Mouse (Mus musculus) thymus, adult 18-20 months (tissue): ENCODE results near the gene Dlg2.

Experiments used
- DNase-seq, 2 experiments: peaks; one replicate each; pipeline ENCODE4 v3.0.0; 2022; ENCODE audit warnings: mixed read lengths in 2 of 2

Dlg2 gene

DNA sequence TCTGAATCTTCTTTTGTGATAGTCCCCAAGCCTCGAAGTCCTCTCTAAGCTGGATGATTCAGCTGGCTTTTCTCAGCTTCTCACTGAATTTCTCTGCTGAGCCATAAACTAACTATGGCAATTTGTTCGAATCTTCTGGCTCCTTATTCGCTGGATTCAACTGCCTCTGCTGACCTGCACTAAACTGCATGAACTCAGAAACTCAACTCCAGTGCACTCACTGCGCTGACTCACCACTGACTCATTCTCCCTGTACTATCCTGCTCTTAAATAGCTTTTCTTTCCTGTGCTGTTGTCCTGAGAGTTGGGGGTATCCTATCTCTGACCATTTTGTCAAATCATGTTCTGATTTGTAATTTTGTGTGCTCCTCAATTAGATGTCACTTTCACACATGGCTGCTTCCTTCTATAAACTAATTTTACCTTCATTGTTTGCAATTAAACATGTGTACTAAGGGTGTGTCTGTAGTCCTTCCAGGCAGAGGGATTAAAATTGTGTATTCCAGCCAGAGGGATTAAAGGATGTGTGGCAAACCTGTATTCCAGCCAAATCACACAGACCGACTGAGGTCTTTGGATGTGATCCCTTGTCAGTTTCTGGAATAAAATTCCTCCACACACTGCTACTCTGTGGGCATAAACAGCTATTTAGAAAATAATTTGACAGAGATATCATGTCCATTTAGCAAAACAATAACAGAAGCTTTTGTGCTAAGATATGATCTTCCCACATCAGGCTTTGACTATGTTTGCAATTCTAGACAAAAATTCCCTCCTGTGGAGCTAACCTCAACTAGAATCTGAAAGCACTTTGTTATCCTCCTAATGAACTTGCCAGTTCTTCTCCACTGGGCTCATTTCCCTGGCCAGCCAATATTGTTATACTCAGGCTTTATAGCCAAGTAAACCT is 1115.0 kb downstream of the Dlg2 start:
- no peak for DNase-seq

DNA sequence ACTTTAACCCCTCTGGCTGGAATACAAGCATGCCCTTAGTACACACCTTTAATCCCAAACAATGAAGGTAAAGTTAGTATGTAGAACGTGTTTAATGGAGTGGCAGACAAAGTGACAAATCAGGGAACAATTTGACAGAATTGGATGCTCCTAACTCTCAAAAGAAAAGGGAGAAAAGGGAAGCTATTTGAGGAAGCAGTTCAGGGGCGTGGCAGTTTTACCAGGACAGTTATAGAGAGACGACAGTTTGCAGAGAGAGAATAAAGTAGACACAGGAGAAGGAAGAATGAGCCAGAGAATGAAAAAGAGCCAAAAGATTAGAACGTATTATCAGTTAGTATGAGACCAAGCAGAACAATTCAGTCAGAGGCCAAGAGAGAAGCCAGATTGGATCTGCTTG is 1122.1 kb downstream of the Dlg2 start:
- DNase-seq, result no peak

DNA sequence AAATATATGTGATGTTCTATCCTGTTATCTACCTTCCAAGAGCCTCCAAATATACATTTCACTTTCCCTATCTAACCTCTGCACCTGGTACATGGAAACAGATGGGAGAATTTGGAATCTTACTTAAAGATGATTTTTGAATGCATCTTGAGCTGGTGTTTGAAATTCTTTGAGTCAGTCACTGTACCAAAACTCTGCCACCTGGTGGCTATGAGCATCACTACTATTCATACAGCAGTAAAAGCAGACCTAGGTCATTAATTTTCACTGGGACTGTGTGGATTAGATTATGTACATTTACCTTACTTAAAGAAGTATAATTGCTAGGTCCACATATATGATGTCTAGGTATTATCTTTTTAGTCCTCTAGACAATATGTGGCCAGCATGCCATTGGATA is 1124.8 kb downstream of the Dlg2 start:
- DNase-seq, result no peak

DNA sequence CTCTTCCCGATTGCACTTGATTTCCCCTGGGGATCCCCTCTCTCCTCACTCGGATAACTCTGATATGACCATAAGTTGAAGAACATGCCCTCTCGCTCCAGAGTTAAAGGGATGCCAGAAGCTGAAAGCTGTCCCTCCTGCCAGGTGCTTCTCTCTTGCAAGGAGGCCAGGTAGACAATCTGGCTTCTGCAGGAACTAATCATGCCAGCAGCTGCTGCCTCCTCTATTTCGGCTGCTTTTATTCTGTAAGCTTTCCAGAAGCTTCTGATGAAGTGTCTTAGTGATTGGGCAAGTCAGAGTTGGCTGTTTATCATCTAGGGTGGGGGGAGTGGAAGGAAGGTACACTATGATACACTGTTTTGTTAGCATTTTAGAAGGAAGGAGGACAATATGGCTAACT is 1127.1 kb downstream of the Dlg2 start:
- no peak for DNase-seq

DNA sequence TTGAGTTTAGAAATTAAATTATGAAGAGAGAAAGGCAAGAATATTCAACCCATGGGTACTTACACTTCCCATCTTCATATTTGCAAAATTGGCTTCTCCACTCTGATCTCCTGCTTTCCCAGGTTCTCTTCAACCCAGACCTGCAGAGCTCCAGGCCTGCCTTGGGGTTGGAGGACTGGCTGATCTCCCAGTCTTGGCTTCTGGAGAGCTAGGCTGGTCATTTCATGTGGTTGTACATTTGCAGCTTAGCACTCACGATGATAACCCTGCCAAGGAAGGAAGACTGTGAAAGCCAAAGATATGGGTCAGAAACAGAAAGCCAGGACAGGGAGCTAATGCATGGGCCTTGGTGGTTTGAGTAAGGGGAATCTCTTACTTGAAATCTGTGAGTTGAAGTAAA is 1176.6 kb downstream of the Dlg2 start:
- DNase-seq, result no peak

DNA sequence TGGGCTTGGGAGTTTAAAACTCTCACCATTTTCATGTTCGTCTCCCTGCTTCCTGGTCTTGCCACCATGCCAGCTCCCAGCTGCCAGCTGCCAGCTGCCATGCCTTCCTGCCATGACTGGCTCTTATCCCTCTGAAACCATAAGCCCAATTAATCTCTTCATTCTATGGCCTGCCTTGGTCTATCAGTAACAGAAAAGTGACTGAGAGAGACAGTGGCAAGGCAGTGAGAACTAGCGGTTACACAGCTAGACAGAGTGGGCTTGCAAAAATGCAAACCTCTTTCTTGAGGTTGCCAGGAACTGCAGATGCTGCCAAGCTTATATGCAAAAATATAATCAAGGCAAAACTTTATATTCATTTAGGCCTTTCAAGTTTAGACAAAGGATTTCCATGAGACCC is 1183.0 kb downstream of the Dlg2 start:
- no peak for DNase-seq

DNA sequence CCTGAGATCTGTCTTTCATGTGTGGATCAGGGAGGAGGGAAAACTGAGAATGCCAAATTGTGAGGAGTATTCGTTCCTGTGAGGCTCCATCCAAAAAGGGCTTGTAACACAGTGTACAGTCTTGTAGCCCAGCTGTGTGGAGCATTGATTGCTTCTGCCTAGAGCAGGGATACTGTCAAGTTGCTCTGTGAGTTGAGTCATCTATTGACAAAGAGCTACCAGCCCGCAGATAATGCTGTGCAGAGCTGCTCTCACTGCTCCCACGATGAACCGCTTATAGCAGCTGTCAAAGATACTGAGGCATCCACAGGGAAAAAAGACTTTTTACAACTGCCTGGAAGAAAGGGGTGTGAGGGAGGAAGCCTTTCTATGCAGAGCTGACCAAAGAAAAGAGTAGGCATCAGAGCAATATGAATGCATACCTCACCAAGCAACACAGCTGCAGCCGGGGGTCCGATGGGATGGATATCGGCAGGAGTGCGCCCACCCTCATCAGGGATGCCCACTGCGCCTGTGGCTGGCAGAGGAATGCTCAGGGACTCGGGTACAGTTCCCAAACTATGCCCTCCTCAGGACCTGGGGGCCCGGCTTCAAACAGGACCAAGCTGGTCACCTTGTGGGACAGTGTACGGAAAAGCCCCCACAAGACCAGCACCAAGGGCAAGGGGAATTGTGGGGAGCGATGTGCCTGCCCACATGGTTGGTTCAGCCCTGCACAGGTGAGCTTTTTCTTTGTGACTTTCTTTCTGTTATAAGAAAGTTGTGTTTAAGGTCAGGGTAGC is 1196.0 kb downstream of the Dlg2 start:
- DNase-seq, result no peak

DNA sequence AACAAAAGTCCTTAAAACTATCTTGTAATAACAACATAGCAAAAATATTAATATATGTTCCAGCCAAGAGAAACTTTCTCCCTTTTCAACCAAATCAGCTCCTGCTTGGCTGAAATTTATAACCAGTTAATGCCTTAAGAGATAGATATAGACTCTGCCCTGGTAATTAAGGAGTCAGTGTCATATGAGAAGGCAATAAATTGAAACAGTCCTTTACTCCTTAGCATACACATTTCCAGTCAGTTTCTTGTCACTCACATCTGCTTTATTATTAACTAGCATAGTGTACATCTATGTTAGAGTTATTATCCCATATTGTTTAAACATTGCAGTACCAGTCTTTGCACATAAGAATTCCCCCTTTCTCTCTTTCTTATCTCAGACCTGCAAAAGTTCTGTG is 1197.9 kb downstream of the Dlg2 start:
- DNase-seq, result no peak

DNA sequence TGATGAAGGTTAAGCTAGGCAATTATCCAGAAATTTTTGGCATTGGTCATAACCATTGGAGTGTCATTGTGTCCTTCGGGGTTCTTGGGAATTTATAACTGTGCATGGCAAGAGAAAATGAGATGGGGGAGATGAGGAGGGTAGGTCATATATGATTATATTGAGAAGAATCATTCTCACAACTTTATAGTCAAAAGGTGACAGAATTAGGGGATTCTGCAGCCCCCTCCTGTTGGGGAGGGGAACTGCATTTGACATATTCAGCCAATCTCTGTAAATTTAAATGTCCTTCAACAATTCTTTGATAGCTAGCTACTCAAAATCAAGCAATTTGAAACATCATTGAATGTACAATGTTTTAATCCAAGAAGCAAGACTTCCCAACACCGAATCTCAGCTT is 1201.5 kb downstream of the Dlg2 start:
- no peak for DNase-seq

DNA sequence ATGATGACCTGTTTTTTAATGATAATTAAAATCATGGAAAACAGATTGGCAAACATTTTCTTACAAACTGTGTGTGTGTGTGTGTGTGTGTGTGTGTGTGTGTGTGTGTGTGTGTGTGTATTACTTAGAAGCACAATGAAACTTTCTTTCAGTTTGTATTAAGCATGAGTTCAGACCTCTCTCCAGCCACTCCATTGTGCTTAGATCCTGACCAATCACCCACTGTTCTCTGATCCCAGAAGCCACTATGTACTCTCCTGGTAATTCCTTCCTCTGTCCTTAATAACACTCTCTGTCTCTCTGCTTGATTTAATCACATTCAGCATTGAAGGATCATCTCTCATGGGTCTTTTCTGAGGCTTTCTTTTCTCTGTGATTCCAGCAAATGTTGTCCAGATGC is 1211.5 kb downstream of the Dlg2 start:
- no peak for DNase-seq

DNA sequence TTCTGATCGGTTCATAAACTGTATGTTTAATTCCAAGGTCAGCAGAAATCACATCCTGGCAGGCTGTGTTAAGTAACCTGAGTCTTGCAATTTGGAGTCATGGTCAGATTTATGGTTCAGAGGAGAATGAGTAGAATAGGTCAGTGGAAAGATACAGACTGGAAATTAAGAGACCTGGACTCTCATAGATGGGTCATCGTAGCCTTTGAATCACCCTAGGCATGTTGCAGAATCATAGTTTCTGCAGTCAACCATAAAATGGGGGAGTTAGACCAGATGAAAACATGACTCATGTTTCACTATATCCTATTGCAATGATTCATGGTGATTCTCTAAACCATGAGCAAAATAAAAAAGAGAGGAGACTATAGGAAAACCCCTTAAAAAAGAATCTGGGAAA is 1213.4 kb downstream of the Dlg2 start:
- DNase-seq, result no peak

DNA sequence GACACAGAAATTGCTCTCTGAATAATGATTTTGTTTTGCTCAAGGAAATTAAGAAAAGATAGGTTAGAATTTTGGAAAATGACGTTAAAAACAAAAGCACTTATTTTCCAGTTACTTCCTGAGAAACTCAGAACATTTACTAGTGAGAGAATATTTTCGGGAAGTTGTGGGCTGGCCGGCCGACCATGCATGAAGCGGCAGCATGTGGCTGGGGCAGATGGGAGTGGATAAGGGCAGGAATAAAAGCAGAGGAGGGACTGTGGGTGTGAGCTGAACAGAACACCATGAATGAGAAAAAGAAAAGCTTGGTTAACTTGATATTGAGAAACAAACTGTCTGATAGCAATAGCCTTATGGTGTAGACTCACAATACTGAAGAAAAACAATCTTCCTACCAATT is 1233.4 kb downstream of the Dlg2 start:
- DNase-seq, result no peak

DNA sequence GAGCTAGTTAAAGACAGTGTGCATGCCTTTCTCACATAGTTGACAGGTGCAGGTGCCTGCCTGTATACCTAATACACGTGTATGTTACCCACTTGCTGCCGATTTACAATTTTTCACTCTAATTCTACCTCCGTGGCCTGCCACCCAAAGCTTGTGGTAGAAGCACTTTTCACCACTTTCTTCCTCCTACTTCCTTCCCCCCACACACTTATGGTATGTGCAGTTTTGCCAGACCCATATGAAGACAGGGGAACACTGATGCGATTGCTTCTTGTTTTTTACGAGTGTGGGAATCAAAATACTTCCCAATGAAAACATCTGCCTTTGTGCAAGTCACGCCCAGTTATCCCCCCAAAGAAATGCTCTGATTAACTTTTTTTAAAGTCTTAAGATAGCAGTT is 1234.7 kb downstream of the Dlg2 start:
- no peak for DNase-seq

DNA sequence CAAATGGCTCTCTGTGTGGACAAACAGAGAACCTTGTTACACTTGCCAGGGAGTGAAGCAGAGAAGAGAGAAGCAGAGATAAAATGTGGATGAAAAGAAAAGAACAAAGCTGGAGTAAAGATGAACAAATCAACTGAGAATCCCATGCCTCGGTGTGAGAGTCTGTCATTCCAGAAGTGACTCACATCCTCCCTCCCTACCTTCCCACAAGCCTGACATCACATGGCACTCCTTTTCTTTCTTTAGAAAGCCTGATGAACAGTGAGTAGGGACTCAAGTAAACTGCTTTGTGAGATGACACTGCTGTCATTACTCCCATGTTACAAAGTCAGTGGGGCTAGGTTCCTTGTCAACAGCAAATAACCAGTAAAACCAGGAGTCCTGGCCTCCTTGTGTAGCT is 1239.3 kb downstream of the Dlg2 start:
- no peak for DNase-seq

DNA sequence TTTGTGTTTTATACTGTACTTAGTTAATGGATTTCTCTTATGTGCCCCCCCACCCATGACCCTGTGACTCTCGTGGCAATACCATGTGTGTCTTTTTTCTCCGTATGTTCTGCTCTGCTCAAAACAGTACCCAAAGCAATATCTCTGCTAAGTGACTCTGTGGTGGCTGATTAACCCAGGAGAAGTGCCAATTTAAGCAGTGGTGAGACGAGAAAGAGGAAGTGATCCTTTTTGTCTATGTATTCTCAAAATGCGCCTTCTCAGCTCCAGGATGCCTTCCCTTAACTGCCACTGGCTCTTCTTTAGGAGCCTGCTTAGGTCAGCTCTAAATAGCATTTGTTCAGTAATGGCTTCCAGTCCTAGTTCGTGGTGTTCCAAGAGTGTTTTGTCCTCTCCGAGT is 1240.2 kb downstream of the Dlg2 start:
- no peak for DNase-seq

DNA sequence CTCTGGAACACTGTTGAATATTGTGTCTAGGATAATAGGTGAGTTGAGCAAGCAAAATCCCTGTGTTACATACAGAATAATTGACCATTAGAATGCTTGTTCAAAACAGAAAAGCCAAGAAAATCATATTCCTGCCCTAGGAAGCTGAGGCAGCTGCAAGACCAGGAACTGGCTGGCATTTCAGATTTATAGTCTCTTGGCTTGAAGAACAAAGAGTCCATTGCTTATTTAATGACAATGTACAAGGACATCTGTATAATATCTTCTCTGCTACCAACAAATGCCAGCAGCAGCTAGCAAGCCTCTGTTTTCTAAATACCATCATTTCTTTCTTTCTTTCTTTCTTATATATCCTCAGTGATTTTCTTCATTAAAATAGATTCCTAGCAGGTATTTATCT is 1243.8 kb downstream of the Dlg2 start:
- no peak for DNase-seq

DNA sequence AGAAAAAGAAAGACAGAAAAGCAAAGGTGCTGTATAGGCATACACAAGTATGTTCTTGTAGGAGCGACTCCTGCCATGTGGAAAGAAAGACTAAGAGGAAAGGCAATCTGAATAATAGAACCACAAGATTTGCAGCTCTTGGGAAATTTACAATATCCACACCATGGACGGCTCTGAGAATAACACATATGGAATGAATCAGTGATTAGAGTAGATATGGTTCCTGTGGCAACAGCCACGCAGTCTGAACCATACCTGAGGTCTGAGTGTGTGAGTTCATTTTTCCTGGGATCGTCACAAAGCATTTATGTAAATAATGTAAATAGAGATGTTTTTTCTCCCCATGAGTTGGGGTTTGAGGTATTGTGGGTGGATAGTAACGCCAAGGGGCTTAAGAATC is 1247.9 kb downstream of the Dlg2 start:
- no peak for DNase-seq

DNA sequence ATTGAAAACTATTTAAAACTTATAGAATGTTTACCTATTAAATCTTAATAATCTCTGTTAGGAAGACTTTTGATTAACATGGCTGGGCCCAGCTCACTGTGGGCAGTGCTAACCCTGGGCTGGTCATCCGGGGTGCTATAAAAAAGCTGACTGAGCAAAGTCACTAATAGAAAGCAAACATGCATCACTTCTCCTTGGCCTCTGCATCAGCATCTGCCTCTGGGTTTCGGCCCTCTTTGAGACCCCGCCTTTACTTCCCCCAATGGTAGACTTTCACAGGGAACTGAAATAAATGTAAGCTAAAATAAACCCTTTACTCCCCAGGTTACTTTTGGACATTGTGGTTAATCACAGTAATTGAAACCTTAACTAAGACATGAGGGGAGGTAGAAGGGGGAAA is 1264.3 kb downstream of the Dlg2 start:
- no peak for DNase-seq

DNA sequence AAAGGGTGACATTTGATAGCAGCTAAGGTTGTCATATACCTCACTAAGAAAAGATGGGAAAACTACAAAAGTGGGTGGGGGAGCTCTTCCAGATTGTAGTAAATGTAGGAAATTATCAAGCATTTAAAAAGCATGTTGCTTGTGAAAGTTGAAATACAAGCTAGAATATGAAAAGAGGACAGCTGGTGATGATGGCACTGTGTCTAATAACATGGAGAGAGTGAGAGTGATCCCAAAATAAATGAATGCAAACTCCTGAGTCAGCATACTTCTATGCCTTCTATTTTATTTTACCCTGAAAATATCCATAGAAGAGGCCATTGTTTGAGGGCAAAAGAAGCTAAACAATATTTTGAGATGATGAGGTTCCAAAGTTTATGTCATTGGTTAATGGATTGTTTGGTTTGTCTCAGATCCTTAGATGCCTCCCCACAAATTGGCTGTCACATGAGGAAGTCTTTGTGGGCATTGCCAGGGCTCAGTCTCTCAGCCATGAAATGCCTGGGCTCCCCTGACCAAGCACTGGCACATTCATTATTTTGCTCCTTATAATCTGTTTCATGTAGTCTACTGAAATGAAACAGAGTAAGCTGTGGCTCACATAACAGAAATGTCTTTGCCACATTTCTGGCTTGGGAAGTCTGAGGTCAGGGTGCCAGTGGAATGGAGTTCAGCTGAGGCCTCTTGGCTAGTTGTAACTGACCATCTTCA is 1276.8 kb downstream of the Dlg2 start:
- no peak for DNase-seq

DNA sequence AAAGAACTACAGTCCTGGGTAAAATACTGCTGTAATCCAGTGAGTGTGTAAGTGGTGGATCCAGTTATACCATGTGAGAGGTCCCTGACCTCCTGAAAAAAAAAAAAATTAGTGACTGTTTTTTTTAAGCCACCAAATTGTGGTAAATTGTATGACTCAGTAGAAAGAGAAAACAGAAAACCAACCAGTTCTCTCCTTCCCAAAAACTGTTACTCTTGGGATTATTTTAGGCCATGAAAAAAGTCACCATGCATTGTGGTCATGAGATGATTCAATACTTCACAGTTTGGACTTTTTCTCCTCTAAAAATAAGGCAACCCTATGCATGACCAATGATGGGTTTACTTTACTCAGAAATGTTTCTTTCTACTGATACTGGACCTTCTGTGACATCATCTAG is 1291.2 kb downstream of the Dlg2 start:
- DNase-seq, result no peak

DNA sequence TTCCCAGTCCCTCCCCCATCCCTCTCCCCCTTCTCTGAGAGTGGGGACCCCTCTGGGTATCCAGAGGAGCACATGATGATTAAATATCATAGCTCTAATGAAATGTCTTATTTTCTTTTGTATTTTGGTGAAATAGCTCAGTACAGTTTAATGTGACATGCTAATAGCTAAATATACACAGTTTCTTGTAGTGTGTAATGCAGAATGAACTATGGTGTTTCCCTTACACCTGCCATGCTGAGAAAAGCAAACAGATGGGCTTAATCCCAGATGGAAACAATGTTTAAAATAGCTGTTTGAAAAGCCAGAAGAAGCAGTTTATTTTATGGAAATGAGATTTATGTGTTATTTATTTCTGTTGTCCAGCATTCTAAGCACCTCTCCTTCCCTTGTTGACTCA is 1302.2 kb downstream of the Dlg2 start:
- no peak for DNase-seq

DNA sequence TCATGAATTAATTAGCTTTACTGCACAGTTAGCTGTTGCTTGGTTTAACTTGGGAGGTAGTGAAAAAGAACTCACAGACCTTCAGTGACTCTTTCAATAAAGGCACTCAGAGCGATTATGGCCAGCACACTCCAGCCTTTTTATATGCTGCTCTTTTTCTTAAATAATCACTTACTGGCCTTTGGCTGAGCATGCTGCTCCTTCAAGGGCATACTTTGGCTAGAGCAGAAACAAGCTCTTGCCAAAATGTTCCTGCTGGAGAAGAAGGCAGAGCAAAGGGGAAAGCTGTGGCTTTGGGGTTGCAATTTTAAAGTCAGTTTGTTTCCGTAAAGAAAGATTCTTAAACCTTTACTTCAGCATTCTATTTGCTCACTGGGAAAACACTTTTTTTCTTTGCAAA is 1308.1 kb downstream of the Dlg2 start:
- DNase-seq, result no peak

DNA sequence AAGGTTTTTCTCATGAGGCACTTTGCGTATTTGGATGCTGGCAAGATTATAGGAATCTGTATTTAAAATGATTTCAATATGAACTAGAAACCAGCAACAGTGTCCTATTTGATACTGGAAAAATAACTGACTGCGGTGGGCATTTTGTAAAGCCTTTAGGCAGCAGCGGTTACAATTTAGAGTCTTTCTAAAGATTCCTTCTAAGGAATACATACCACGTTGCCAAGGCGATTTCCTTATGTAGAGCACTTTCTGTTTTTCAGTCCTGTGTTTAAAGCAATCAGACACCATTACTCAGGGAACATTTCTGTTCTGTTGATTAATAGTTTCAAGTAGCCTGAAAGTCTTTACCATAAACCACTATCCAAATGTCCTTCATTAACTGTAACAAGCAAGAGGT is 1309.0 kb downstream of the Dlg2 start:
- no peak for DNase-seq

DNA sequence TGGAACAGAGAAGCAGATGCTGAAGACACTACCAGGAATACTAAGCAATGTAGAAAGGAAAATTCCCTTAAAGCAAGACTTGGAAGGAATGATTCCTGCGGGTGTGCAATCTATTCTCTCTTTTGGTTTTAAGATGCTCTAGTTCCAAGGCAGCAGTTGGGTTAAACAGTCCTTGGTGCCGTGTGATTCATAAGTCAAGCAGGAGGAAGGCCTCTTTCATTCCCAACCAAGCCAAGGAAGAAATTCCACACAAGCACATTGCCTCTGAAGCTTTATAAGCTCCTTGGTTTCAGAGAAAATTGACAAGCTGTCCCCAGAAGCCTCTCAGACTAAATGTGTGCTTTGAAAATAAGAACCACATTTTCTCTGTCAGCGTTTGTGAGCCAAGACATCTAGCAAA is 1309.4 kb downstream of the Dlg2 start:
- no peak for DNase-seq
